Mouse (Mus musculus) ES-CJ7 (cell line): Measurements from ENCODE around the gene Klf7.
"Not testable (repeated sequence)": the region's sequence is repeated elsewhere in the genome, so short reads cannot be mapped to it uniquely, and the experiment has no call there.

ENCODE experiments used
- DNase-seq: peaks from one replicate; pipeline ENCODE4 v3.0.0; 2011; ENCODE audit warnings: low read depth, low spot score

The Klf7 gene

DNA sequence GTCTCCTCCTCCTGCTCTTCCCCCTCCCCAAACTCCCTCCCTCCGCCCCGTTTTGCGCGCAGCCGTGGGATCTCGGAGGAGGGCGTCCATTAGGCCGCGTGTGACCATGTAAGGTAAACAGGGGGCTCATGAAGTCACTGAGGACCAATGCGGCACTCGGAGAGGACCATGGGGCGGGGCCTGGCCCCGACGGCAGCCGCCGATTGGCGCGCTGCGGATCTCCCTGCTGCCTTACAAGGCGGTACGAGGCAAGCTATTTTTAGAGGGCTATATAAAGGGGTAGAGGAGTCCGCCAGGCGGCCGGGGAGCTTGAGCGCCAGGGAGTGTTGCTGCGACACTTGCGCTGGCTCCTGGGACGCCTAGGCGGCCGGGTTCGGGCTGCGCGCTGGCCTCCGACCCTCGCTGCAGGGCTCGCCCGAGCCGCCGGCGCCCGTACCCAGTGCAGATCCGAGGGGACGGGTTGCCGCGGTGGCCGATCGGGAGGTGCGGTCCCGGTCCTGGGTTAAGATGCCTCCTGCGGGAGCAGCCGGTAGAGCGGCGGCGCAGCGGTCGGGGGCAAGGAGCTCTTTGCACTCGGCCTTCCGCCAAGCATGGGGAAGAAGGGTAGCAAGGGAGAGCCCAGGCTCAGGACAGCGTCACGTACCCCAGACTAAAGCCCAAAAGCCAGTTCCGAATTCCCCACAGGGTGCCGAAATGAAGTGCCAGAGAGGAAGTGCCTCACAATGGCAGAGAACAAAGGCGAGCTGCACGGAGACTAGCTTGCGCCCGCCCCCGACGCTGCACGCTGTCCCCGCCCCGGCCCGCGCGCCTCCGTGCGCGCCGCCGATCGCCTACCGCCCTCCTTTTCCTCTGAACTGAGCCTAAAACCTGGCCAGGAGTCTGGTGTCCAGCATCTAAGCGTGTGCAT is at the start of gene Klf7:
Klf7 (minus strand) TSS at position 724 of the 907 bp plus-strand sequence.
- DNase-seq = peak; percentile 100

DNA sequence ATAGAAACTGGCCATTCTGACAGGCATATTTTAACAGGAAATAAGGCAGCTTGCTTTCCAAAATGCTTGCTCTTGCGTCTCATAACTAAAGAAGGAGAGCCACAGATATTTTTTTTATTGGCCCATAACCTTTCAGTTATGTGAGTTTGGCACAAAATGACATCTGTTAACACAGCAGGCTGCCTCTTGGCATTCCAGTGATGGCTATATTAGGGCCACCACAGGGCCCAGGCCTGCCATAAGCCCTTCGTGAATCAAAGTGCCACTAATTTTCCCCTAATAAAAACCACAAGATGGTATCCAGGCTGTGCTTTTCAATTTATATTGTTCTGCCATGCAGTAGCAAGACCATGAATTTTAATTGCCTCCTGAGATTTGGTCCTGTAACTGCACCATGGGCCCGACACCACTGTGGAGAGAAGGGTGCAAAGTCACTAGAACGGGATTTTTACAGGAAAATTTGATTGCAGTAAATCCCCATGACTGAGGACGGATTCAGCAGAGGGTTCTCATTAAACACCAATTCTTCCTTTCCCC is 42.5 kb upstream of the Klf7 start:
- no peak for DNase-seq

DNA sequence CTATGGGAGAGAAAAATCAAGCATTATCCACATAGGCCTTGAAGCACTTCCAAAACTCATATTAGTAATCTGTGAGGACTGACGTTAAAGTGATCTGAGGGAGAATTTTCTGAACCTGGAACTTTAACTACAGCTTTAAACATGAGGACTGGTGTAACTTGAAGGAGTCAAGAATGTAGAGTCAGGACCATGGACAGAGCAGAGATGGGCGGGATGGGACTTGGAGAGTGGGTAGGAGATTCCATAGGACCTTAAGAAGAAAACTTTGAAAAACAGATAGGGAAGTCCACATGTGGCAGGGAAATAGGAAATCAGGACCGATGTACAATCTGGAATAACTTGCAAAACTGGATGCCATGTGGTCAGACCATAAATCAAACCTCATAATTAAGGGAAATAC is 36.7 kb upstream of the Klf7 start:
- peak; percentile 72 for DNase-seq

DNA sequence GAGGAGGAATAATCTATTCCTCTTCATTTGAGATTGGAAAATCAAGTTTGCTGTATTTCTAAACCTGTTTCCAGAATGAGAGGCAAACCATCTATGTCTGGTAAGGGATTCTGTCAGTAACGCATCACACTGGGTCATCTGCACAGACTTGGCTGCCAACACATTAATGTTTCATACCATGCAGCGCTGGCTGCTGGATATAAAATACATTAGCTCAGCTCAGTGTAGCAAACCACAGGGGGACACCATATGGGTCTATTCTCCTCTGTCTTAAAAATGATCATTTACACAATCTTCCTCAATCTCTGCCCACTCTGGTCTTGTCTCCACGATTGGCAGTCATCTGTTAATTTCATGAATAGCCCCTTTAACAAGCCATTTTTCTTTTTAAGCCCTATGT is 27.1 kb upstream of the Klf7 start:
- DNase-seq = no peak

DNA sequence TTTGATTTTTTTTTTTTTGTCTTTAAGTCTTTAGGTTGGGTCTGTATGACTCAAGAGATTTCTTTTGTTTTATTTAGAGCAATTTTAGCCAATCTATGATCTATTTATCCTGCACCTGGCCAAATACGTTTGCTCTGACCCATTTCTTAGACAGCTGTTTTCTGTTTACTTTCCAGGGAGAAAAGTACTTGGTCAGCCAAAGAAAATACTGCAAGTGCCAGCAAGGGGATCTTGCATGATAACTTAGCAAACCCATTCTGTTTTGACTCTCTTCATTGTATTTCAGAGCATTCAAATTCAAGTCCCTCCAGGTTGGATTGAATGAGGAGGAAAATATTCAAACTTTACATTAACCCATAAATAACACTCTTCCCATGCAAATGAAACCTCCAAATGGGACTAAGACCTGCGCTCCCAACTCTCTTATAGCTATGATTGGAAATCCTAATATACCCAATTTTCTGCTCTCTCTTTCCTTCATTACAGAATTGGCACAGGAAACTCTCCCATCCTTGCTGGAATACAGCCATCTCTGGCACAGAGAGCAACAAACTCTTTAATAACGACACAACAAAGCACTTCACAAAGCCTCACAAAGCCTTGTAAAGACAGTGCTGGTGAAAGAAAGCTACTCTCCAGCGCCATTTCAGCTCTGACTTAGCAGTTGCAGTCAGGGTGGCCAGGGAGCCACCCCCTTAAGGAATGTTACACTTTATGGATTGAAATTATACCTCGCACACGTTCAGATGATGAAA is 20.8 kb upstream of the Klf7 start:
- no peak for DNase-seq

DNA sequence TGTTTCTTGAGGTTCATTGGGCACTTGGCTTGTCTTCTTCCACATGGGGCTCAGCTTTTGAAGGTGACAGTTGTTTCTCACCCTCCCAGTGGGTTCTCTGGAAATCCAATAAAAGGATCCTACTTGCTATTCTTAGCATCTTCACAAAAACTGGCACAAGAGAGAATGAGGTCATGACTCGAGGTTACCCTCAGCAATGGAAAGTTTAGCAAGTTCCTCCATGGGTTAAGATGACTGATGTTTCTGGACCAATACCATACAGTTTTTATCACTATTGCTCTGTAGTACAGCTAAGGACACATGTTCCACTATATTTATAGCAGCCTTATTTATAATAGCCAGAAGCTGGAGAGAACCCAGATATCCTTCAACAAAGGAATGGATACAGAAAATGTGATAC is 12.4 kb upstream of the Klf7 start:
- no peak for DNase-seq

DNA sequence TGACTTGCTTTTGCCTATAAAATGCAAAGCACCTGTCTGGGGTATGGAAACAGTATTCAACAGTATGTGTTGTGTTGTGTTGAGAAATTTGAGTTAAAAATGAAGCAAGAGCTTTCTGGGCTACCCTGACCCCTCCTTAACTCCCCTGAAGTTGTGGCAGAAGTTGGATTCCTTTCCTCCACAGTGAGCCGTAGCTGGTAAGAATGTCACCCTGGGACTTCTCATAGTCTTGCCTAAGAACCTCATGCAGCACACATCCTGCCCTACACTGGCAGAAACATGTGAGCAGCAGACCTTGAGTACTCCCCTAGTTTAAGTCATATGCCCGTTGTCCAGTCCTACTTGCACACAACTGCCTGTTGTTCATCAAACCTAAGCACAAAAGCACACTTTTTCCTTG is 4.7 kb upstream of the Klf7 start:
- DNase-seq = no peak

DNA sequence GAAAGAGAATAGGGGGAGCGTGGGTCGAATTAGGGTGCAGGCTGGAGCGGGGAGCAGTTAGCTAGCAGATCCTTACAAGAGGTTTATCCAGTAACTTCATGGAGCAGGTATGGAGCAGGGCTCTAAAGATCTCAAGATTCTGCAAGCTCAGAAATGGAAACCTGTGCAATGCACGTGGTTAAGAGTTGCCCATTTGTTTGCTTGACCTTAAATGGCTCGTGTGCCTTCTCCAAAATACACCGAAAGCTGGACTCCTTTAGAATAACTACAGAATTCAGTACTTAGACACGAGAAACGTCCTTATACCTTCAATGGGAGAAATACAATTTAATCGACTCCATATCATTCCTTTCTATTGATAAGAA is 366 bp upstream of the Klf7 start:
- no peak for DNase-seq

DNA sequence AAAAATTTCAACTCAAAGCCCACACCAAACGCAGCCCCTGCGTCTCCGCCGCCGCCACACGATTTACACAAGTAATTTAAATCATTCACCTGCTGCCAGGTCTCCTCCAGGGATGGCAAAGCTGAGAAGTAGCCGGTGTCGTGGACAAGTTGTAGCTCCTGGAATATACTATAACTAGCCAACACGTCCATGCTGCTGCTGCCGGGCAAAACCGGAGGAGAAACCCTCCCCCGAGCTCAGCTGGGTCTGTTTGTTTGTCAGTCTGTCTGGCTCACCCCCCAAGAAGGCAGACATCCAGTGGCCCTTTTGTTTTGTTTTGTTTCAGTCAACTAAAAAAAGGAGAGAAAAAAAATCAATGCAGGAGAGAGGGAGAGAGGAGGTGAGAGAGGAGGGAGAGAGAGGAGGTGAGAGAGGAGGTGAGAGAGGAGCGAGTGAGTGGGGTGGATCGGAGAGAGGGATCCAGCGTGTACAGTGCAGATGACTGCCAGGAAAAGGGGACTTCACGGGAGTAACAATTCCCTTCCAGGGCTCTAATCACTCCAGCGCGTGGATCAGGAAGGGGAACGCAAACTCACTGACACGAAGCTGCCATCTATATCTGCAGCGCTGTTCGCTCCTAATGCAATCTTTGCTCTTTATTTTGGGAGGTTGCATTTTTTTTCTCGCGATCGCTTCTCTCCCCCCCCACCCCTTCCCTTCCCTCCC is 1.1 kb downstream of the Klf7 start:
- no peak for DNase-seq

DNA sequence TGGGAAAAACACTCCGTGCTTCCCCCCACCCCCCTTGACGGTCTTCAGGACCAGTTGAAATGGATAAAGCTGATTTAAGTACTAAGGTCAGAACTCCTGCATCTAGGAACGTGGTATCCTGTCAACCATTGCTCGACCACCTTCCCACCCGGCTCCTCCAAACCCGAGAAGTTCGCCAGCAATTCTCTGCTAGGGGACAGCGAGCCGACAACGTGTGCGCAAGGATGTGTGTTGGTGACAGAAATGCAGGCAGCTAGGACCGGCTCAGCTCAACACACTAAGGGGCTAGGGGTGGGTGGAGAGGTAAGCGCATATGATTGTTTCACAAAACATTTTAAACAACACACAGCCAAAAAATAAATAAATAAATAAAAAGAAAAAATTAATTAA is 1.7 kb downstream of the Klf7 start:
- peak; percentile 43 for DNase-seq

DNA sequence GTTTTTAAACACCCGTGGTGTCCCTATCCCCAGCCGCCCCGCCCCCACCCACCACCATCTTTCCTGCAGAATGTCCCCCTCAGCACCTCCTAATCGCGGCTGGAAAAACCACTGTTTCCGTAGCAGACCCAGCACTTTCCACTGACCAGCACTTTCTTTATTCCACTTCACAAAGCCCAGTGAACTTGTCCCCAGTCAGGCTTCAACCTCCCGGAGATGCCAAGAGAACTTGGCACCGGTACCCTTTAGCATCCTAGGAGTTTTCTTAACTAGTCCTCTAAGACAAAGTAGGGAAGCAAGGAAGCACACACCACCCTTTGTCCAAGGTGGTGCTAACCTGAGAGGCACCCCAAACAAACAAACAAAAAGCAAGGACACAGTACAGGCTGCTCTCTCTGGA is 2.2 kb downstream of the Klf7 start:
- DNase-seq = no peak

DNA sequence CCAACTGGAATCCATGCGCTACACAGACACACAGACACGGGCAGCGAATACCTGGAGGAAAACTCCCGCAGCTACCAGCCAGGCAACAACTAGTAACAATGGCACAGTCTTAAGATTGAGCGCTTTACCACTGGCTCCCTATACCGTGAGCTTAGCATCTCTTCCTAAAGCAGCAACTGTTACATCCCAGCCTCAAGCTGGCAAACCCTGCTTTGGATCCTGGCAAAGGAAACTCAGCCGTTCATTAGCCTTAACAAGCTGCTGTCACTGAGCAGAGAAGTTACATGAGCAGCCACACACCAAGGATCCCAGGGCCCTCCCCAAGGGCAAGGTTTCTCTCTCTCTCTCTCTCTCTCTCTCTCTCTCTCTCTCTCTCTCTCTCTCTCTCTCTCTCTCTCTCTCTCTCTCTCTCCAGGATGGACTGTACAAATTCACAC is 2.7 kb downstream of the Klf7 start:
- peak; percentile 9 for DNase-seq

DNA sequence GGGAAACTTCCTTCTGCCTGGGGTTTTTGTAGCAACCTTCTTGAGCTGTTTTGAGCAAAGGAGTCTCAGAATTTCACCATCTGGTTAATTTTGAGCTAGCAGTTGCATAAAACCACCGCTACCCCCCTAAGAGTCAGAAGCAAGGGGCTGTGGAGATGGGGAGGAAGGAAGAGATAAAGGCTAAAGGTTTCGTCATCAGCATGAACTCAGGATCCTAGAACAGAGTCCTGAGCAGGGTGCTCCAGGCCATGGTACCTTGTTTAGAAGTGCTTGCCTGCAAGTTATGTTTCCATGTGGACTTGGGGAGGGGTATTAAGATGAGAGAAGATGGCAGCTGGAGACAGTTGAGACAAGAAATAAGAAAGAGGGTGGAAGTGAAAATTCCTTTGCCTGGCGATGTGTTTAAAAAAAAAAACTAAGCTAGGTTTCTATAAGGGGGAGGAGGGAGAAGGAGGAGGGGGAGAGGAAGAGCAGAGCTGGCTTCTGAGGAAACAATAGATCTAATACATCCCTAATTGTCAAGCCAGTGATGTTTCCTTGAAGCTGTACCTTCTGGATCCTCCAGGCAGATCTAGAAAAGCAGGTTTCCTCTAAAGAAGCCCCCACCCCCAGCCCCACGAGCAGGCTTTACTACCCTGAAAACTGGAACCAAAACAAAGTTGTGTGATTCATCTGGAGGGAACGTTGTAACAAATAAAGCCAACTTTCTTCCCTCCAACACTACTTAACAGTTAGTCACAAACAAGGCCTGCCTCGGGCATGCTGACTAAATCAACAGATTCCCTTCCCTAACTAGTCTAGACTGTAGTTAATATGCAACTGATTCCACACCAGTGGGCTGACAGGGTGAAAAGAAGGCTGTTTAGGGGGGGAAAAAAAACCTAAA is 3.6 kb downstream of the Klf7 start:
- no peak for DNase-seq

DNA sequence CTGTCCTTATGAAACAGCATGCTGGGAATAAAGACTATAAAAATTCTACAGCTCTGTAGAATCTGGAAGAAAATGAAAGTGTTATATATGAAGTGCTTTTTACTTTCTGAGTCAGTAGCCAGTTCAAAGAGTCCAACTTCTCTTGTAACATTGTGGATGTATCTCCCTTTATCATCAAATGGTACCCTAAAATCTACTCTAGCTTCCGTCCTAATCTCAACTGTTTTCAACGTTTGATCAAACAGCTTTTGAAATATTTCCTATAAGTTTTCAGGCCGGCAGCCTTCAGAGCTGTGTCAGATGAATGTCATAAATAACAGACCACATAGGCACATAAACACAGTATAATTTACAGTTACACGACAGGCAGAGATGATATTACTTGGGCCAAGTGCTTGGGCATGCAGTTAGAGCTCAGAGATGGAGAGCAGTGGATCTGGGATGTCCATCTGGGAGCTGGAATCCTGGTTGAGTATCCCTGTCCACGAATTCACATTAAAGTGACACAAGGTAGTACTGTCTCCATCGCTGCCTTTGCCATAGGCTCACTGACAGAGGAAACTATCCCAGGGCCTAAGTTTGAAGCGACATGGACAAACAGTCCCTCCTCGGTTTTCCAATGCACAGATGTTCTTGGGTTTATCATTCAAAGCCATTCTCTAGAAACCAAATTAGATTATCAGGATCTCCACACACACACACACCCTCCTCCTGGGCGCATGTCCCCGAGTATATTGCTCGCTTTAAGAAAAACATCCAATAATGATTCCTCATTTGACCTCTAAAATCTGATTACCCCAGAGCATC is 4.4 kb downstream of the Klf7 start:
- no peak for DNase-seq

DNA sequence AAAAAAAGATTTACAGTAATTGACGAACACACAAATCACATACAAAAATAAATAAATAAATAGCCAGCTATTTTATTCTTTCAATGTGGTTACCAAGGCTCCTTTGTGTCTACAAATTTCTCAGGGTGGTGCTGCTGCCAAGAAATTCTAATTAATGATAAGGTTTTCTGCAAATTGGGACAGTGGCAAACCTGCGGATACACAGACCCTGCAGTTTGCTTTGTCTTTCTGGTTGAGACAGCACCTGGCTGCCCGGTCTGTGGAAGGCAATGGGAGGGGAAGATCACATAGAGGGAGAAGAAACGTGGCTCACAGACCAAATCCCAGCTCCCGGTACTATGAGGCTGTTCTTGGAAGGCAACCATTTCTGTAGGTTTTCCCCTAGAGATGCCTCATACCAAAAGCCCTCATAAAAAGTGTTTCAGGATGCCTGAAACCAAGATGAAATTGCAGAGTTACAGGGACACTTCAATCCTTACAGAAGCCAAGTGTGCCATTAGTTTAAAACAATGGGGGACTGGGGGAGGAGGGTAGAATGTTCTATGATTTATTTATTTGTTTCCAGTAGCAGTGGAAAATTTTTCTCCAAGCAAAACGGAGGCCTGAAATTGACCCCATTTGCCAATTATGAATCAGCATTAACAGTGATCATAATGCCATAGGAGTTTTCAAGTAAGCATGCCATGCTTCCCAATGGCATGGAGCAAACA is 5.2 kb downstream of the Klf7 start:
- DNase-seq = no peak

DNA sequence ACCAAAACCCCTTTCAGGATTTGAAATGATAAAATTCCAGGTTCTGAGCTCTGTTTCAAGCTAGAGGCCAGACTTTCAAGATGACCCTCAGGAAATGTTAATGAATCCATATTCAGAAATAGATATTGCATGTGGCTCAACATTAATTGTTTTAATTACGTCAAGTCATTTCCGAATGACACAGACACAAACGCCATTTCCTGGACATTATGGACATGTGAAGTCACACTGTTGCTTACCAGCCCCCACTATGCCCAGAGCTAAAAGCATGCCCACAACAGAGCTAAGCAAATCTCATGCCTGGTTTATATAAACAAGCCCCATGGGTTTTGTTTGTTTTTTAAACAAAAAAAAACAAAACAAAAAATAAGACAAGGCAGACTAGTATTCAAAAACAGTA is 7.5 kb downstream of the Klf7 start:
- DNase-seq = no peak

DNA sequence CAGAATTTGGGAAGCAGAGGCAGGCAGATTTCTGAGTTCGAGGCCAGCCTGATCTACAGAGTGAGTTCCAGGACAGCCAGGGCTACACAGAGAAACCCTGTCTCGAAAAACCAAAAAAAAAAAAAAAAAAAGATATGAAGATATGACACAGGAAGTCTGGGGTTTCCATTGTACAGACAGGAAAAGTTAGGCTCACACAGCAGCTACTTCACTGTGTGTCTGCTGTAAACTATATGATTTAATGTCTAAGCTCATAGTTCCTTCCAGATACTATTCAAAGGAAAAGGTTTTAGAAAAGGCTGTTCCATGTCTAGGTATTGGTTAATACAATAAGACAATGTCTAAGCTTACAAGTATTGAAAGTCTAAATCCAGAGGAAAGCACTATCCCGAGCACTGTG is 13.4 kb downstream of the Klf7 start:
- DNase-seq = not testable (repeated sequence)

DNA sequence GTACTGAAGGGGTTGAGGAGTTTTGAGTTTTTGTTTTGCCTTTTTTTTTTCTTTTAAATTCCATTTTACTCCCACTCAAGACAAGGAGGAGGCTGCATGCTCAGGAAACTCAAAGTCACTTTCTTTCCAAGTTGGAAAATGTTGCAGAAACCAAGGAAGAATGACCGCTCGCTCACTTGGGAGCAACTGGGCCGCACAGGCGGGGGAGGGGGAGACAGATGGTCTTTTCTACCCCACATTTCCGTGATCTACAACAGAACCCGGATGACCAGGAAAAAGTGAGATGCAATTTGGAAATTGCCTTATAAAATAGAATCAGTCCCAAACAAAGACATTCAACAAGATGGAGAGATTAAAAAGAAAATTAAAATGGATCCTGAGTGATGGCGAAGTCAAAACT is 14.6 kb downstream of the Klf7 start:
- DNase-seq = no peak

DNA sequence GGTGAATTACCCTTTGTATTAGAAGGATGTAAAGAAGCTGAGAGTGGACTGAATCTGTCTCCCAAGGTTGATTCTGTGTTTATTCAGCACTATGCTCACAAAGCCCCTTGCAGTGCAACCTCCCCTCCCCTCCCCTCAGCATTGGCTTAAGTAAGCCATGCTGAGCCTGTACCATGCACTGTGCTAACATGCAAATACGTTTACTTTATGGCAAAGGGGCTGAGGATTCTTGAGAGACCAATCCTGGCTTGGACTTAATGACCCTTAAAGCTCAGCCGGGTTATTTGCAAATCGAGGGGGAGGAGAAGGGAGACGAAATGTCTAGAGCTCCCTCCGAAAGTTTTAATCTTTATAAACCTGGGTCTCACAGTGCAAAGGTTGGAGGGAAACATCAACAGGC is 16.0 kb downstream of the Klf7 start:
- no peak for DNase-seq
